20 mouse cellular contexts compared by ENCODE assay signal in the genomic region with DNA sequence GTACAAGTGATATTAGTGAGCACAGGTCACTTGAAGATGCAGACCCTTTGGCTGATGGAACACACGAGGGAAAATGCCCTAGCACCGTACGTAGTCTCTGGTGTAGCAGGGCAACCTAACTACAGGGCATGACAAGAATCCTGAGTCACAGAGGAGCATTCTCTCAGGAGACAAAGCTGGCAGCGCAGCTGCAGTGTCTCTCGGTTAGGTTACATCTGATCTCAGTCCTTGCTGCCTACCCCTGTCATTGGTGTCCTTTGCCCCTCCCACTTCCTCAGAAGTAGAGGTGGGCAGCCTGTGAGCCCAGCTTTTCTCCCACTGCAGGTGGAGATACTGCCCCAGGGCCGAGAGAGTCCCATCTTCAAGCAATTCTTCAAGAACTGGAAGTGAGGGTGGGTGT. TPM values are rescaled to one million over a fixed set of nuclear protein-coding genes. Genes with fewer than 3 reads are reported as not detected.
A peak's percentile ranks its signal among the peaks of the same experiment; 100 is the strongest.
DNase-seq lines count a peak whose midpoint lies in the region; ATAC-seq and TF ChIP-seq lines count a peak whose summit lies in the region.
"Had no signal": no experiment of that assay in that cellular context is flagged by ENCODE, and none has a peak within 500 bp of the region (broad histone marks: within the 10 kb centered on the region; RNA-seq: fewer than 3 reads in every experiment).

No protein-coding gene starts in this region.

- no peaks in the 10 kb centered on the region for H3K27me3 ChIP-seq in kidney, adult 2 months (replicated peaks; ENCODE audit: control insufficient read depth, insufficient read depth, low read length)
- H3K27me3 ChIP-seq in embryonic facial prominence, embryonic 13.5 days = no peaks in the 10 kb centered on the region
- H3K27me3 ChIP-seq: heart, embryonic 13.5 days; liver, embryonic 12.5 days had no signal

- H3K4me3 ChIP-seq in kidney, adult 2 months (ENCODE audit: insufficient read depth, low read depth, low read length) = no peak overlapping the region
- no peak overlapping the region for H3K4me3 ChIP-seq in embryonic facial prominence, embryonic 13.5 days
- H3K4me3 ChIP-seq: heart, embryonic 13.5 days; liver, embryonic 12.5 days had no signal

- no peaks in the 10 kb centered on the region for H3K36me3 ChIP-seq in kidney, adult 2 months (ENCODE audit: control insufficient read depth, insufficient read depth, low read length)
- H3K36me3 ChIP-seq in embryonic facial prominence, embryonic 13.5 days = 0 out of 2 replicates have a peak, but pooled peaks cover under 1% of the 10 kb centered on the region
- H3K36me3 ChIP-seq: liver, embryonic 12.5 days had no signal

- ATAC-seq in embryonic facial prominence, embryonic 13.5 days (ENCODE audit: insufficient number of reproducible peaks, insufficient read depth, low FRiP score, low TSS enrichment, low read depth) = no peak
- ATAC-seq: forebrain, embryonic 14.5 days; hindbrain, postnatal 0 days; liver, embryonic 12.5 days had no signal

- no peak overlapping the region for H3K9ac ChIP-seq in embryonic facial prominence, embryonic 13.5 days
- H3K9ac ChIP-seq: heart, embryonic 13.5 days; liver, embryonic 12.5 days had no signal

- no peak for TF ChIP-seq CTCF in kidney, adult 2 months (conservative IDR thresholded peaks at IDR 0.05; ENCODE audit: insufficient read depth, insufficient read length, low read depth, low read length)

- peaks cover 9% of the 10 kb centered on the region; the same call in 1 of the 2 replicates for H3K4me1 ChIP-seq in kidney, adult 2 months (ENCODE audit: control insufficient read depth, insufficient read depth, low read length)
- H3K4me1 ChIP-seq in embryonic facial prominence, embryonic 13.5 days = peaks cover 16% of the 10 kb centered on the region
- H3K4me1 ChIP-seq: liver, embryonic 12.5 days had no signal

- H3K27ac ChIP-seq in kidney, adult 2 months (ENCODE audit: insufficient read depth, low read depth, low read length) = peak overlapping the region; percentile 47
- peak overlapping the region; percentile 16; the same call in 1 of the 2 replicates for H3K27ac ChIP-seq in embryonic facial prominence, embryonic 13.5 days
- H3K27ac ChIP-seq: heart, embryonic 13.5 days; hindbrain, postnatal 0 days; liver, embryonic 12.5 days had no signal

- no peaks in the 10 kb centered on the region for H3K9me3 ChIP-seq in embryonic facial prominence, embryonic 13.5 days
- H3K9me3 ChIP-seq: heart, embryonic 13.5 days; liver, embryonic 12.5 days had no signal

- no peak for TF ChIP-seq POLR2A in kidney, adult 2 months (IDR thresholded peaks at IDR 0.05; ENCODE audit: low read depth, low read length)

- DNase-seq in kidney, adult 2 months = no peak
- no peak for DNase-seq in kidney, postnatal 36 days
- peak; percentile 26 for DNase-seq in thymus, postnatal 14 days
- no peak for DNase-seq in thymus, adult 18-20 months
- DNase-seq in thymus, postnatal 4 days = peak; percentile 22
- no peak for DNase-seq in adrenal gland, postnatal 14 days
- DNase-seq: adrenal gland, postnatal 25 days; cerebellum, adult 2 months; heart, postnatal 4 days; lung, adult 2 months; lung, postnatal 36 days; right cerebral cortex, postnatal 25 days had no signal

- H3K4me2 ChIP-seq in embryonic facial prominence, embryonic 13.5 days = no peak overlapping the region
- H3K4me2 ChIP-seq: heart, embryonic 13.5 days; liver, embryonic 12.5 days had no signal

- 57% methylated on average over 6 of the region's 6 CpGs for WGBS in kidney, adult 2 months
- 36% methylated on average over 6 of the region's 6 CpGs for WGBS in embryonic facial prominence, embryonic 13.5 days

RNA-seq across cellular contexts. Expression of a gene that starts 18.3 kb away (rescaled TPM):
- polyA plus RNA-seq in kidney, adult 2 months (2012; rRNA removed) = 64.3 and 70.9 TPM in 2 replicates
- 58.2 and 64.3 TPM in 2 replicates for polyA plus RNA-seq in embryonic facial prominence, embryonic 13.5 days (2015; fragmentation: Nextera tagmentation; extraction: Ambion mirVana)
- 28.8 and 38.2 TPM in 2 replicates for total RNA-seq in adrenal gland, postnatal 14 days (2021)

RNA-seq across cellular contexts. Expression of a gene that starts 35.7 kb away (rescaled TPM):
- polyA plus RNA-seq in kidney, adult 2 months (2012; rRNA removed) = 43.0 and 43.4 TPM in 2 replicates
- 16.1 and 17.5 TPM in 2 replicates for polyA plus RNA-seq in embryonic facial prominence, embryonic 13.5 days (2015; fragmentation: Nextera tagmentation; extraction: Ambion mirVana)
- 16.2 and 21.7 TPM in 2 replicates for total RNA-seq in adrenal gland, postnatal 14 days (2021)

RNA-seq across cellular contexts. Expression of a gene that starts 35.8 kb away (rescaled TPM):
- 237 and 272 TPM in 2 replicates for polyA plus RNA-seq in kidney, adult 2 months (2012; rRNA removed)
- polyA plus RNA-seq in embryonic facial prominence, embryonic 13.5 days (2015; fragmentation: Nextera tagmentation; extraction: Ambion mirVana) = 12.6 and 14.1 TPM in 2 replicates
- 362 and 390 TPM in 2 replicates for total RNA-seq in adrenal gland, postnatal 14 days (2021)

RNA-seq across cellular contexts. Expression of a gene that starts 41.0 kb away (rescaled TPM):
- polyA plus RNA-seq in kidney, adult 2 months (2012; rRNA removed) = 0.09 and 0.12 TPM in 2 replicates
- 0.31 TPM in 1 of 2 replicates, not detected in the other for polyA plus RNA-seq in embryonic facial prominence, embryonic 13.5 days (2015; fragmentation: Nextera tagmentation; extraction: Ambion mirVana)
- 0.49 and 0.52 TPM in 2 replicates for total RNA-seq in adrenal gland, postnatal 14 days (2021)
- total RNA-seq: ES-E14; hindbrain, postnatal 0 days; midbrain, postnatal 0 days had no signal
- polyA plus RNA-seq: liver, embryonic 12.5 days; stomach, embryonic 14.5 days had no signal

RNA-seq across cellular contexts. Expression of a gene that starts 54.3 kb away (rescaled TPM):
- 101 and 118 TPM in 2 replicates for polyA plus RNA-seq in kidney, adult 2 months (2012; rRNA removed)
- 21.9 and 24.5 TPM in 2 replicates for polyA plus RNA-seq in embryonic facial prominence, embryonic 13.5 days (2015; fragmentation: Nextera tagmentation; extraction: Ambion mirVana)
- total RNA-seq in adrenal gland, postnatal 14 days (2021) = 135 and 142 TPM in 2 replicates

Comparison
In these comparisons a context has a peak if more than half of its experiments do, and no peak if none do; other contexts are left out.
1. DNase-seq: peak in thymus, postnatal 14 days (single experiment) and thymus, postnatal 4 days (single experiment); none in kidney, adult 2 months (single experiment), kidney, postnatal 36 days (0 of 2), thymus, adult 18-20 months (0 of 2) and adrenal gland, postnatal 14 days (single experiment).
2. RNA of a gene that starts 35.8 kb away (polyA plus RNA-seq): 237 to 272 TPM in kidney, adult 2 months; 12.6 to 14.1 TPM in embryonic facial prominence, embryonic 13.5 days; every median in the first group is over 10 times any median in the second.